Comparison of ENCODE assay signal across 27 mouse cellular contexts in the genomic region with DNA sequence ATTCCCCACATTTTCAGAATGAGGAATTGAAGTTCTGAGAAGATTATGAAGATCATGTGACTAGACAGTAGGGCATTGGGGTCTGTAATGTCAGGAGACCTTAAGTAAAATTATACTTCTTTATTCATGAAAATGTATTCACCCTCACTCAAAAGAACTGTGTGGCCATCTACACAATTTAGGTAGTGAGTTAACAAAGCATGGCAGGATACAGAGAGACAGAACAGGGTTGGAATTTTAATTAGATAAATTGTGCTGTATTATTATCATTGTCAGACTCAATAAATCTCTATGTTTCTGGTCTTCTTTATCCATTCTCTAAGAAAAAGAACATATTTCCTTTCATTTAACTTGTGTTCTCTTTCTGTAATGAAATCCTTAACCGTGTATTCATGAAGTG.
"Had no signal": no experiment of that assay in that cellular context is flagged by ENCODE, and none has a peak within 500 bp of the region (broad histone marks: within the 10 kb centered on the region; RNA-seq: fewer than 3 reads in every experiment).

No protein-coding gene starts in this region.

- ATAC-seq: forebrain, embryonic 13.5 days; forebrain, embryonic 14.5 days; forebrain, embryonic 15.5 days; forebrain, embryonic 16.5 days; forebrain, postnatal 0 days had no signal

- H3K27ac ChIP-seq: embryonic facial prominence, embryonic 12.5 days; embryonic facial prominence, embryonic 13.5 days; embryonic facial prominence, embryonic 15.5 days; forebrain, embryonic 10.5 days; forebrain, embryonic 12.5 days; forebrain, embryonic 13.5 days; forebrain, embryonic 15.5 days had no signal

- H3K9me3 ChIP-seq: embryonic facial prominence, embryonic 12.5 days; embryonic facial prominence, embryonic 13.5 days; embryonic facial prominence, embryonic 15.5 days; forebrain, embryonic 10.5 days; forebrain, embryonic 12.5 days; forebrain, embryonic 13.5 days; forebrain, embryonic 15.5 days had no signal

- H3K4me3 ChIP-seq: embryonic facial prominence, embryonic 12.5 days; embryonic facial prominence, embryonic 13.5 days; embryonic facial prominence, embryonic 15.5 days; erythroblast, embryonic 14.5 days; forebrain, embryonic 10.5 days; forebrain, embryonic 12.5 days; forebrain, embryonic 13.5 days; forebrain, embryonic 15.5 days; gastrocnemius, adult 2 months had no signal

- H3K36me3 ChIP-seq: embryonic facial prominence, embryonic 12.5 days; embryonic facial prominence, embryonic 13.5 days; embryonic facial prominence, embryonic 15.5 days; forebrain, embryonic 10.5 days; forebrain, embryonic 12.5 days; forebrain, embryonic 15.5 days had no signal

- H3K27me3 ChIP-seq: embryonic facial prominence, embryonic 12.5 days; embryonic facial prominence, embryonic 13.5 days; embryonic facial prominence, embryonic 15.5 days; forebrain, embryonic 12.5 days; forebrain, embryonic 13.5 days; forebrain, embryonic 15.5 days had no signal

- H3K4me2 ChIP-seq: embryonic facial prominence, embryonic 12.5 days; embryonic facial prominence, embryonic 13.5 days; embryonic facial prominence, embryonic 15.5 days; forebrain, embryonic 12.5 days; forebrain, embryonic 13.5 days; forebrain, embryonic 15.5 days had no signal

- H3K4me1 ChIP-seq: embryonic facial prominence, embryonic 12.5 days; embryonic facial prominence, embryonic 13.5 days; embryonic facial prominence, embryonic 15.5 days; forebrain, embryonic 10.5 days; forebrain, embryonic 12.5 days; forebrain, embryonic 15.5 days had no signal

- H3K9ac ChIP-seq: embryonic facial prominence, embryonic 12.5 days; embryonic facial prominence, embryonic 13.5 days; embryonic facial prominence, embryonic 15.5 days; forebrain, embryonic 12.5 days; forebrain, embryonic 13.5 days; forebrain, embryonic 15.5 days; forebrain, postnatal 0 days had no signal

- DNase-seq: cerebellum, adult 2 months; cerebellum, adult 8-10 months; cerebellum, adult 9-10 months; cerebellum, adult 9-11 months; cerebellum, postnatal 10 days; cerebellum, postnatal 14 days; cerebellum, postnatal 25 days; cerebellum, postnatal 36 days; embryo, embryonic 11 days; forebrain, postnatal 0 days; gastrocnemius, adult 2 months; gastrocnemius, postnatal 10 days; gastrocnemius, postnatal 14 days; gastrocnemius, postnatal 25 days; gastrocnemius, postnatal 36 days; heart, adult 11 months; heart, adult 18-20 months had no signal
